Mouse (Mus musculus) effector memory CD4-positive, alpha-beta T cell, adult 7 months (primary cell): ENCODE results near the gene Vmn1r52. TPM values are rescaled to one million over a fixed set of nuclear protein-coding genes. Genes with fewer than 3 reads are reported as not detected.

Experiments
- polyA plus RNA-seq: library from polyadenylated mRNA; unstranded; fragments of 100-300 nt; shearing (Covaris generic); gene quantifications from one replicate; pipeline ENCODE4 v1.2.1, GENCODE M21; 2017

Vmn1r52 gene
- polyA plus RNA-seq, result not detected

DNA sequence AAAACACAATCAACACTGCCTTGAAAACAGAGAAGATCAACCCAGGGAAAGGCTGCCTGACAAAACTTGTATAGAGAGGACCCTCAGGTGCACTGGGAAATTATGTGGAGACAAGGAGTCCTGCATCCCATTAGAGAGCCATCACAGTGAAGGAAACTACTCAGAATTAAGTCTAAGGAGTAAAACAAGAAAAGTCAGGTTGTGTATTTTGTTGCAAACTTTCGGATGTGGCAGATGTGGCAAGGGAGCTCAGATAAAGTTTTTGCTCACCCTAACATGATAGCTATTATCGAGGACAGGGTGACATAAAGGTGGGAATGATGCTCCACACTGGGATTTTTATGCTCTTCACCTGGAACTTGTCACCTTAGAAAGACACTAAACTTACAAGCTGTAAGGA lies at the start of gene Vmn1r52:
TSS of gene Vmn1r52 (plus strand) at position 301 of the 400 bp plus-strand sequence.

DNA sequence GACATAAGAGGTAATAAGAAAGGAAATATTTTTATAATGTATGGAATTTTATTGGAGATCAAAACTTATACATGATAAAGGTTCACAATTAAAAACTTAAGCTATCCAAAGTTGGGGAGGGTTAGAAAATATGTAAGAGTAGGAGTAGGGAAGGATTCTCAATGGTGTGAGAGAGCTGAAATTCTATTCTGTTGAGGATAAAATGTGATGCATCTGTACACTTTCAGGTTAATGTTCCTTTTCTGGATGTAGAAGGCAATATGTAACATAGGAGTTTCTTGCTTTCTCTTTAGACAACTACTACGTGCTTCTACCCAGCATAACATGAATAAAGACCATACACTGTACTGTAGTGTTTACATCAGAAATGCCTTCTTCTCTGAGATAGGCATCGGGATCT lies 27.9 kb downstream of the Vmn1r52 start, which contains the start of gene V1ra8:
TSS of gene V1ra8 (plus strand) at position 301 of the 400 bp plus-strand sequence.

DNA sequence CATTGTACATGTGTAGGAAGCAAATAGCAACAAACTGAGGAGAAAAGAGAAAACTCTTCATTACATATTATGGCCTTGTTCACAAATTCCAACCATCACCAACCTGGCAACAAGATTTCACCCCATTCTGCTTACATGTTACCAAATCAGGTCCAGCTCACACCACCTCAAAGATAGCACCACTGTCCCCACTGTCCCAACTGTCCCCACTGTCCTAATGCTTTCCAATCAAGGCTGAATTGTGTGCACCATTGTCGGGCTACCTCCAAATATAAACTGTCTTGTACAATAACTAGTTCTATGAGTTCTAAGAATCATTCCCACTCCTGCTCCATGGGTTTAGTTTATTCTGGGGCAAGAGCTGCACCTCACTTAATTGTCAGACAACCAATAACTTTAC lies 49.7 kb downstream of the Vmn1r52 start, which contains the start of gene Vmn1r53:
TSS of gene Vmn1r53 (minus strand) at position 101 of the 400 bp plus-strand sequence.

Other genes with a start within 250 kb of the Vmn1r52 start
- gene Vmn1r45, start 234.2 kb upstream of the Vmn1r52 start, polyA plus RNA-seq, result 0.29 TPM
- 0.13 TPM for gene Vmn1r46, start 205.5 kb upstream of the Vmn1r52 start, polyA plus RNA-seq
- gene Vmn1r47, start 158.7 kb upstream of the Vmn1r52 start, polyA plus RNA-seq, result not detected
- gene Vmn1r48, start 138.0 kb upstream of the Vmn1r52 start, polyA plus RNA-seq, result not detected
- 0.22 TPM for gene Vmn1r49, start 96.3 kb upstream of the Vmn1r52 start, polyA plus RNA-seq
- gene Vmn1r50, start 73.4 kb upstream of the Vmn1r52 start, polyA plus RNA-seq, result not detected
- gene Vmn1r51, start 52.2 kb upstream of the Vmn1r52 start, polyA plus RNA-seq, result not detected
- not detected for gene V1ra8, start 28.0 kb downstream of the Vmn1r52 start, polyA plus RNA-seq
- gene Vmn1r53, start 49.6 kb downstream of the Vmn1r52 start, polyA plus RNA-seq, result not detected
- not detected for gene Vmn1r54, start 71.5 kb downstream of the Vmn1r52 start, polyA plus RNA-seq
- gene BC048671, start 126.4 kb downstream of the Vmn1r52 start, polyA plus RNA-seq, result not detected
- gene Chst13, start 150.4 kb downstream of the Vmn1r52 start, polyA plus RNA-seq, result not detected
- not detected for gene Uroc1, start 158.5 kb downstream of the Vmn1r52 start, polyA plus RNA-seq
- gene Zxdc, start 194.7 kb downstream of the Vmn1r52 start, polyA plus RNA-seq, result 31.0 TPM